Mouse (Mus musculus): ENCODE measurements around the gene Fstl1.
A peak's percentile ranks its signal among the peaks of the same experiment; 100 is the strongest.

Gene Fstl1

DNA sequence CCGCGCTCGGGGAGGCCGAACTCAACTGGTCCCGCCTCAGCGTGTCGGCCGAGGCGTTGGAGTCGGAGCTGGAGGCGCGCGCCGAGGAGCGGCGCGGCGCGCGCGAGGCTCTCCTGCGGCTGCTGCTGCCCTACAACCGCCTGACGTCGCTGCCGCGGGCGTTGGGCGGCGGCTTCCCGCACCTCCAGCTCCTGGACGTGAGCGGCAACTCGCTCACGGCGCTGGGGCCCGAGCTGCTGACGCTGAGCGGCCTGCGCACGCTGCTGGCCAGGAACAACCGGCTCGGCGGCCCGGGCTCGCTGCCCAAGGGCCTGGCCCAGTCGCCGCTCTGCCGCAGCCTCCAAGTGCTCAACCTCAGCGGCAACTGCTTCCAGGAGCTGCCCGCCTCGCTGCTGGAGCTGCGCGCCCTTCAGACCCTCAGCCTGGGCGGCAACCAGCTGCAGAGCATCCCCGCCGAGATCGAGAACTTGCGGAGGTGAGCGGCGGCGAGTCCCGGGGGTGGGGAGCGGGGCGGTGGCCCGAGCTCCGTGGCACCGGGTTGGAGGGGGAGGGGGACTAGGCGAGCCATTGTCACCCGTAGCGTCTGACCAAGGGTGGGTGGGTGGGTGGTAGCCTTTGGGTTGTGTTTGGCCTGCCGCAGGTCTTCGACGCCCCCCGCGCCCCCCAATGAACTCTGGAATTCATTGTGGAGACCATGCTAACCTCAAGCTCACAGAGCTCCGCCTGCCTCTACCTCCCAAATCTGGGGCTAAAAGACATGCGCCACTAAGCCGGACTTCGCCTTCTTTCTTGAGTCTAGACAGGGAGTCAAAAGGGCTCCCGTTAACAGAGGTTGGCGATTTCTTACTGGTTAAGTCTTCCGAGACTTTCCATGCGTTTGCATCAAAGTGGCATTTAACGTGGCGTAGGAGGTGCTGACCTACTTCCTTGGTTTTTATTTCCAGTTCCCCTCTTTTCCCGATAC, 92.1 kb downstream of the Fstl1 start:
- DNase-seq (ENCODE audit: inconsistent ontology term) = peak; percentile 61

DNA sequence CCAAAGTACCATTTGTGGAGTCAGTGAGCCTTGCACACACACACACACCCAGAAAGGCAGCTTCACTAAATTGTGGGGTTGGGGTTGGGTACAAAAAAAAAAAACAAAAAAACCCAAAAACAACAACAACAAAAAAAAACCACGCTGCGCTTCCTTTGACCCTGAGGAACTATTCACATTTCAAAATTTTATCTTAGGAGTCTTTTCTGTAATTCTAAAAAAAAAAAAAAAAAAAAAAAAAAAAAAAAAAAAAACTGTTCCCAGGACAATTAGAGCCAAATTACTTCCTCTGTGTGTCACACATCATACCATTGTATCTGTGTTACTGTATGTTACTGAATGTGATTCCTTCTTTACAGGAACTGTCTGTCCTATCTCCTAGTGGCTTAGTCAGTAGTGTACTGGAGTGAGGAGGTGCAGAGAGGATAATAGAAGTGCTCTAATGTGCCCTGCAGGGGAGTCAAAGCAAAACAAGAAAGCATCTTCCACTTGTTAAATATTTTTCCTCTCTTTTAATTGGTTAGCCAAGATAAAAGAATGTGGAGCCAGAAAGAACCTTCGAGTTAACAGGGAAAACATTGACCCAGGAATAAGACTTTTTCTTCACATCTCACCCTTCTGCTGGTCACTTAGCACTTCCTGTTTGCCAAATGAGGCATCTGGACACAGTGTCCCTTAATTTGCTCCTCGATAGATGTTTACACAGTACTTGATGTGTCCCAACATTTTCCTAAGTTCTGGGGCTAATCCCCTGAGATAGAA, 93.0 kb downstream of the Fstl1 start:
- DNase-seq (ENCODE audit: inconsistent ontology term) = peak; percentile 66

DNA sequence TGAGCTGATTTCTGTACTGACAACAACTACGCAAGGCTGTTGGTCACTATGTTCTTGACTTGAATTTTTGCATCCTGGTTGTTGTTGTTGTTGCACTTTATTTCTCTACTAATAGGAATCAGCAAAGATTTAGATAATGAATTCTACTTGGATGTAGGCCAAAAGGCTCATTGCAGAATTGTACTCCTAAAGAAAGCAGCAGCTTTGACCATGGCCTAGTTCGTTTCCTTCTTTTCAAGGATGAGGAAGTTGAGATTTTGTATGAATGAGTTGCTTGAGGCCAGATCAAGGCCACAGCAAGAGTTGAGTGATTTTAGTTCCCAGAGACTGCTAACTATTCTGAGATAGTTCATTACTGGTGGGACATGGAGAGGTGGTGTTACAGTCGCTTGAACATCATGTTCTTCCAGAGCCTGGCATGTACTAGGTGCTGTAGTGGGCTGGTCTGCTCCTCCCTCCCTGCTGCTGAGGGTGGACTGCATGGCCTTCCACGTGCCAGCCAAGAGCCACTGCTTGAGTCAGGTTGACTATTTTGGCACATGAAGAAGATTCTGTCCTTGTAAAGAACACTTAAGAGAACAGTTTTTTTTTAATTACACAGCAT, 94.5 kb downstream of the Fstl1 start:
- no peak for DNase-seq (ENCODE audit: inconsistent ontology term)

DNA sequence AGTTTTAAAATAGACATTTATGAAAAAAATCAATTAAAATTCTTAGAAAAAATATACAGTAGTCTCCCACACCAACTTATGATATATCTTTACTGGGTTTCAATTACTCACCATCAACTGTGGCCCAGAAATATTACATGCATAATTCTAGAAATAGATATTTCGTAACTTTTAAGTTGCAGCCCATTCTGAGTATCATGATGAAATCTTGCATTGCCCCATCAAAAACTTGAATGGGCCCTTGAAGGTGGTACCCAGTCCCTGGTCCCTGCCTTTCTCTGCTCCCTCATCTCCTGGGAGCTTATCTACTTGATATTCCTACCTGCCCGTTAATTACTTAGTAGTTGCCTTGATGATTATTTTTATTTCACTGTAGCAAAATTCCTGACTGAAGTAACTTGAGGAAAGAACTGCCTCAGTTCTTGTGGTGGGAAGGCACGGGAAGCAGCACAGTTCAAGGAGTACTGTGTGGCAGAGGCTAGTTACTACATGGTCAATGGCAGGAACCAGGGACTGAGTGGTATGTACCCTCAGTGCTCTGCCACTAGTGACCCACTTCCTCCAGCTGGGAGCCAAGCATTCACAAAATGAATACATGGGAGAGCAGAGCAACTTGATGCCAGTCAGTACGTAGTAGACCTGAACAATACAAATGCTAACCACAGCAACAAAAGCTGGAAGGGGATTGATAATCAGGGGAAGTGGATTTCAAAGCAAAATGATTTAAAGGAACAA, 98.0 kb downstream of the Fstl1 start:
- peak; percentile 41 for DNase-seq (ENCODE audit: inconsistent ontology term)

DNA sequence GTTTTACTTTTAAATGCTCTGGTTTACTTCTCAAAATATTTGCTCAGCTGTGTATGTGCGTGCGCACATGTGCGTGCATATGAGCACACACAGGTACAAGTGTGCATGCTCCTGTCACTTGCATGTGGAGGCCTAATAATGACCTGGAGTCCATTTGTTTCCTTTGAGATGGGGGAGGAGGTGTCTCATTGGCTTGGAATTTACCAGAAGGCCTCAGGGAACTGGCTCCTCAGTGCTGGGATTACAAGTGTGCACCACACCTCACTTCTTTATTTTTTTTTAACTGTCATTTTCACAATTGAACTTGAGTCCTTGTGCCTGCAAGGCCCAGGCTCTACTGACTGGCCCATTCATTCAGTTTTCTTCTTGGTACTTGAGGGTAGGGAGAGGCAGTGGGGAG, 100.7 kb downstream of the Fstl1 start:
- DNase-seq (ENCODE audit: inconsistent ontology term) = no peak

DNA sequence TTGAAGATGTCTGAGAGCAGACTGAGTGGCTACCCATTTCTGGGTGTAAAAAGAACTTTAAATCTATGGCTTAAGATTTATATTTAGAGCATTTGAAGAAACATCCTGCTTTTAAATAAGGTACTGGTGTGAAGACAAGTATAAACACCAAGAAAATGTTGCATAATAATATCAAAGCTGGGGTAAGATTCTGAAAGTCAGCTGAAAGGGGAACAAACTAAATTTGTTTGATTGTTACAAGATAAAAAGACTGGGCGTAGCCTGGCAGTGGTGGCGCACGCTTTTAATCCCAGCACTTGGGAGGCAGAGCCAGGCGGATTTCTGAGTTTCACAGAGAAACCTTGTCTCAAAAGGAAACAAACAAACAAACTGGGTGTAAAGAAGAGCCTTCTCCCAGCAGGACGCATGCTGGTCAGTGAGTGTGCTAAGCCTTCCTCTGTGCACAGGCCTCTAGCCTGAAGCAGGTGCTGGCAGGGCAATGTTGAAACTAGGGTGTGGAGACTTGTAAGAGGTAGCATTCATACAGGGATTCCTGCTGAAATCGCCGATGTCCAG, 102.4 kb downstream of the Fstl1 start:
- DNase-seq (ENCODE audit: inconsistent ontology term) = no peak

DNA sequence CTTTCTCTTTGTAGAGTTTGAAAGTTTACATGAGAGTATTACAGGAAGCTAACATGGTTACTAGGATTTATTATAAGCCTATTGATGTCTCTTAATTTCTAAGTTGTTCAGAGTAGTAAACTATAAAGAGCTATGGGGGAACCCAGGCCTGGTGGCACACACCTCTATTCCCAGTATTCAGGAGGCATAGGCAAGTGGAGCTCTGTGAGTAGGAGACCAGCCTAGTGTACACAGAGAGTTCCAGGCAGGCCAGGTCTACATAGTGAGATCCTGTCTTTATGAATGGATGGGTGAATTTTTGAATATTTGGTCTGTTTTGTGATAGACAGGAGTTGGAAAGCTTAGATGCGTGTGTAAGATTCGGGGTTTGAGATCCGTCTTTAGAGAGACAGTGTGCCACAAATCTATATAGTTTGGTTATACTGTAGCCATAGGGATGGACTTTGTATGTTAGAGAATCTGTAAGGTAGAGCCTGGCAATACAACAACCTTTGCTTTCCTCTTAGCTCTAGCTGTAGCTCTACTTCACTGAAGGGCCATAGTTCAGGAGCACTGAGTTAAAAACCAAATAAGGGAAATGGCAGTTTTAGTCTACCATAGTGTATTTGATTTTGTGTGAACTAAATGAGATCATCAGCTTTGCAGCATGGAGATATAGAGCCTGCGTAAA, 103.2 kb downstream of the Fstl1 start:
- DNase-seq (ENCODE audit: inconsistent ontology term) = no peak

DNA sequence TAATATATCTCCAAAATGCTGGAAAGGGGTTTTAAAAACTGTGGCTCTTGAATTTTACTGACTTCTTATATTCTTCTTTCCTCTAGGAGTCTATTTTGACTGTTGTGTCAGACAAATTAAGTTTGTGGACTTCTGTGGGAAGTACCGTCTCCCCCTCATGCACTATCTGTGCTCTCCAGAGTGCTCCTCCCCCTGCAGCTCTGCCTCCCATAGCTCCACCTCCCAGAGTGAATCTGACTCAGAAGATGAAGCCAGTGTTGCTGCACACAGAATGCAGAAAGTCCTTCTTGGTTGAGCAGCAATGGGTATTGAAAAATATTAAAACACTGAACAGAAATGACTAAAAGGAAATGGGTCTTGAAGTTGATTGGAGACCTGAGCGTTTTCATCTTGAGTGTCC, 104.5 kb downstream of the Fstl1 start:
- DNase-seq (ENCODE audit: inconsistent ontology term) = no peak

Data from Muller cell, postnatal 12 days (primary cell).